Comparison of ENCODE assay signal across 17 mouse cellular contexts in genomic region chr8:46721065-46721845, GRCm38 (mm10). TPM values are rescaled to one million over a fixed set of nuclear protein-coding genes. Genes with fewer than 3 reads are reported as not detected.
DNase-seq lines count a peak whose midpoint lies in the region; ATAC-seq and TF ChIP-seq lines count a peak whose summit lies in the region.
"Had no signal": no experiment of that assay in that cellular context is flagged by ENCODE, and none has a peak within 500 bp of the region (broad histone marks: within the 10 kb centered on the region; RNA-seq: fewer than 3 reads in every experiment).

No protein-coding gene starts in this region.

- H3K4me3 ChIP-seq in bone marrow, adult 2 months (replicated peaks; ENCODE audit: control insufficient read depth, low read depth, low read length): no peak overlapping the region
- H3K4me3 ChIP-seq in intestine, embryonic 14.5 days (ENCODE audit: low read depth, low read length): no peak overlapping the region
- H3K4me3 ChIP-seq in liver, embryonic 16.5 days (ENCODE audit: low read depth, low read length): no peak overlapping the region
- H3K4me3 ChIP-seq: forebrain, embryonic 15.5 days; heart, embryonic 15.5 days; midbrain, embryonic 15.5 days had no signal

- H3K4me2 ChIP-seq in intestine, embryonic 14.5 days (ENCODE audit: low read length): no peak overlapping the region
- H3K4me2 ChIP-seq in liver, embryonic 16.5 days (ENCODE audit: low read depth, low read length): peak overlapping the region; percentile 30
- H3K4me2 ChIP-seq: forebrain, embryonic 15.5 days; heart, embryonic 15.5 days; hindbrain, embryonic 14.5 days; midbrain, embryonic 15.5 days had no signal

- 64% methylated on average over 11 of the region's 11 CpGs for WGBS in bone marrow, adult 2 months
- WGBS in intestine, embryonic 14.5 days: 83% methylated on average over 11 of the region's 11 CpGs
- 44% methylated on average over 11 of the region's 11 CpGs for WGBS in liver, embryonic 16.5 days (ENCODE audit: insufficient replicate concordance)

- H3K27ac ChIP-seq in bone marrow, adult 2 months (ENCODE audit: control insufficient read depth, insufficient read depth, low read depth, low read length, poor library complexity): peak overlapping the region; percentile 39; the same call in 1 of the 2 replicates
- no peak overlapping the region for H3K27ac ChIP-seq in intestine, embryonic 14.5 days (ENCODE audit: low read depth)
- 0 out of 2 replicates have a peak overlapping the region, but pooled peaks have one; percentile 3 for H3K27ac ChIP-seq in liver, embryonic 16.5 days (ENCODE audit: low read length)
- H3K27ac ChIP-seq: forebrain, embryonic 15.5 days; heart, embryonic 15.5 days; hindbrain, embryonic 14.5 days; midbrain, embryonic 15.5 days had no signal

- ATAC-seq in intestine, embryonic 14.5 days (replicated peaks; ENCODE audit: low FRiP score, low TSS enrichment, low read depth): 0 out of 2 replicates have a peak, but pooled peaks have one; percentile 32
- peak; percentile 85 for ATAC-seq in liver, embryonic 16.5 days (ENCODE audit: low read depth)
- ATAC-seq: forebrain, embryonic 15.5 days; midbrain, embryonic 15.5 days had no signal

- H3K36me3 ChIP-seq in intestine, embryonic 14.5 days (ENCODE audit: control insufficient read depth, insufficient read depth, low read length): no peaks in the 10 kb centered on the region
- H3K36me3 ChIP-seq in liver, embryonic 16.5 days (ENCODE audit: control insufficient read depth, insufficient read depth): no peaks in the 10 kb centered on the region
- H3K36me3 ChIP-seq: forebrain, embryonic 15.5 days; heart, embryonic 15.5 days; midbrain, embryonic 15.5 days had no signal

- no peaks in the 10 kb centered on the region for H3K9me3 ChIP-seq in intestine, embryonic 14.5 days (ENCODE audit: control insufficient read depth, low read length)
- no peaks in the 10 kb centered on the region for H3K9me3 ChIP-seq in liver, embryonic 16.5 days (replicated peaks; ENCODE audit: control insufficient read depth, low read length)
- H3K9me3 ChIP-seq: forebrain, embryonic 15.5 days; heart, embryonic 15.5 days; midbrain, embryonic 15.5 days had no signal

- no peaks in the 10 kb centered on the region for H3K27me3 ChIP-seq in intestine, embryonic 14.5 days (replicated peaks; ENCODE audit: control insufficient read depth, insufficient read depth, low read length)
- H3K27me3 ChIP-seq in liver, embryonic 16.5 days (ENCODE audit: control insufficient read depth, insufficient read depth, low read depth, low read length): no peaks in the 10 kb centered on the region
- H3K27me3 ChIP-seq: forebrain, embryonic 15.5 days; heart, embryonic 15.5 days; midbrain, embryonic 15.5 days had no signal

- no peak for TF ChIP-seq CTCF in bone marrow, adult 2 months (IDR thresholded peaks at IDR 0.05; ENCODE audit: control insufficient read depth, insufficient read depth, low read length)

- no peak for TF ChIP-seq POLR2A in bone marrow, adult 2 months (IDR thresholded peaks at IDR 0.05; ENCODE audit: borderline replicate concordance, control insufficient read depth, low read depth, low read length)

- H3K9ac ChIP-seq in intestine, embryonic 14.5 days (ENCODE audit: low read length): no peak overlapping the region
- H3K9ac ChIP-seq in liver, embryonic 16.5 days (ENCODE audit: low read depth, low read length): no peak overlapping the region
- H3K9ac ChIP-seq: forebrain, embryonic 15.5 days; heart, embryonic 15.5 days; hindbrain, embryonic 14.5 days; midbrain, embryonic 15.5 days had no signal

- DNase-seq in 3T3-L1 (ENCODE audit: low read depth, low spot score): peak; percentile 37
- no peak for DNase-seq in intestine, embryonic 14.5 days (ENCODE audit: low spot score)
- no peak for DNase-seq in adrenal gland, postnatal 36 days
- DNase-seq in kidney, adult 8-10 months: no peak
- no peak for DNase-seq in adrenal gland, adult 8-10 months
- DNase-seq in embryo, embryonic 10.5 days (ENCODE audit: low spot score): no peak
- DNase-seq: cerebellum, postnatal 25 days; gastrocnemius, postnatal 36 days; kidney, adult 9 months; lung, postnatal 4 days; thymus, adult 18-20 months had no signal

- H3K4me1 ChIP-seq in bone marrow, adult 2 months (ENCODE audit: control insufficient read depth, insufficient read depth, low read length): peaks cover 1% of the 10 kb centered on the region; the same call in 1 of the 2 replicates
- H3K4me1 ChIP-seq in intestine, embryonic 14.5 days (replicated peaks; ENCODE audit: control insufficient read depth, insufficient read depth, low read length): no peaks in the 10 kb centered on the region
- peaks cover 24% of the 10 kb centered on the region for H3K4me1 ChIP-seq in liver, embryonic 16.5 days (ENCODE audit: control insufficient read depth, low read depth, low read length)
- H3K4me1 ChIP-seq: forebrain, embryonic 15.5 days had no signal

RNA-seq across cellular contexts. Expression of gene Irf2, which starts 18.3 kb away (rescaled TPM):
- polyA plus RNA-seq in bone marrow, adult 2 months (2011; ENCODE audit: insufficient read depth, insufficient read length, low replicate concordance, missing spikeins): 55.3 and 63.2 TPM in 2 replicates
- polyA plus RNA-seq in intestine, embryonic 14.5 days (2014; fragmentation: Nextera tagmentation; extraction: Ambion mirVana): 19.3 and 25.4 TPM in 2 replicates
- polyA plus RNA-seq in liver, embryonic 16.5 days (2015; fragmentation: Nextera tagmentation; extraction: Ambion mirVana): 10.6 and 12.1 TPM in 2 replicates
- 10 to 100 TPM; 67.9 to 76.9 TPM for total RNA-seq in adrenal gland, postnatal 36 days (2021)
- 10 to 100 TPM; 55.9 to 62.2 (median 60.3) TPM for total RNA-seq in adrenal gland, adult 8-10 months (2022)
